Mouse (Mus musculus) embryonic facial prominence, embryonic 14.5 days (tissue): Measurements from ENCODE around the gene Erv3. TPM values are rescaled to one million over a fixed set of nuclear protein-coding genes. Genes with fewer than 3 reads are reported as not detected.
A peak's percentile ranks its signal among the peaks of the same experiment; 100 is the strongest.
"Not testable (repeated sequence)": the region's sequence is repeated elsewhere in the genome, so short reads cannot be mapped to it uniquely, and the experiment has no call there.

ENCODE experiments used
- ATAC-seq: fragments of 200-750 bp; cut with Nextera tagmentation; 2 replicates; pipeline ENCODE4 v1.8.0; 2017; ENCODE audit warnings: low read depth, moderate number of reproducible peaks, moderate TSS enrichment
- DNase-seq: peaks from one replicate; pipeline ENCODE4 v3.0.0-alpha.2; 2015; ENCODE audit warnings: low spot score
- H3K27ac ChIP-seq: fragments of 300-500 bp; sonication (generic); replicated peaks from 2 replicates; pipeline ENCODE4 v1.5.1; 2014; ENCODE audit warnings: low read depth, mild to moderate bottlenecking, low read length, moderate library complexity
- H3K27me3 ChIP-seq: fragments of 300-500 bp; sonication (generic); replicated peaks from 2 replicates; pipeline ENCODE4 v1.6.1; 2014; ENCODE audit warnings: low read length; ENCODE audit not compliant: control insufficient read depth, insufficient read depth
- H3K36me3 ChIP-seq: fragments of 300-500 bp; sonication (generic); 2 replicates; pipeline ENCODE4 v1.6.1; 2014; ENCODE audit warnings: low read length, mixed read lengths; ENCODE audit not compliant: control insufficient read depth, insufficient read depth
- H3K4me1 ChIP-seq: fragments of 300-500 bp; sonication (generic); 2 replicates; pipeline ENCODE4 v1.6.1; 2014; ENCODE audit warnings: antibody characterized with exemption, low read length; ENCODE audit not compliant: control insufficient read depth, insufficient read depth
- H3K4me2 ChIP-seq: fragments of 300-500 bp; sonication (generic); 2 replicates; pipeline ENCODE4 v1.6.1; 2014; ENCODE audit warnings: low read depth, mild to moderate bottlenecking, low read length, moderate library complexity, mixed read lengths
- H3K4me3 ChIP-seq: fragments of 300-500 bp; sonication (generic); 2 replicates; pipeline ENCODE4 v1.5.1; 2014; ENCODE audit warnings: low read depth, mild to moderate bottlenecking, low read length
- H3K9ac ChIP-seq: fragments of 300-500 bp; sonication (generic); 2 replicates; pipeline ENCODE4 v1.6.1; 2014; ENCODE audit warnings: low read depth, mild to moderate bottlenecking, low read length, moderate library complexity, mixed read lengths
- H3K9me3 ChIP-seq: fragments of 300-500 bp; sonication (generic); 2 replicates; pipeline ENCODE4 v1.6.1; 2016; ENCODE audit warnings: low read length; ENCODE audit not compliant: control insufficient read depth
- WGBS: fragments of 180-500 bp; shearing (Covaris S2); extraction: QIAGEN DNeasy Blood & Tissue Kit; methylation state at CpG from one replicate; pipeline ENCODE4 v1.1.7; 2014; 5-methylcytosine and 5-hydroxymethylcytosine counted together
- polyA plus RNA-seq: library from polyadenylated mRNA; unstranded; fragments of >200 nt; fragmentation: Nextera tagmentation; extraction: Ambion mirVana; gene quantifications from 2 replicates; pipeline ENCODE4 v1.2.1, GENCODE M21; 2014

The Erv3 gene
- polyA plus RNA-seq, 1 experiment from 2014 or later = not detected

DNA sequence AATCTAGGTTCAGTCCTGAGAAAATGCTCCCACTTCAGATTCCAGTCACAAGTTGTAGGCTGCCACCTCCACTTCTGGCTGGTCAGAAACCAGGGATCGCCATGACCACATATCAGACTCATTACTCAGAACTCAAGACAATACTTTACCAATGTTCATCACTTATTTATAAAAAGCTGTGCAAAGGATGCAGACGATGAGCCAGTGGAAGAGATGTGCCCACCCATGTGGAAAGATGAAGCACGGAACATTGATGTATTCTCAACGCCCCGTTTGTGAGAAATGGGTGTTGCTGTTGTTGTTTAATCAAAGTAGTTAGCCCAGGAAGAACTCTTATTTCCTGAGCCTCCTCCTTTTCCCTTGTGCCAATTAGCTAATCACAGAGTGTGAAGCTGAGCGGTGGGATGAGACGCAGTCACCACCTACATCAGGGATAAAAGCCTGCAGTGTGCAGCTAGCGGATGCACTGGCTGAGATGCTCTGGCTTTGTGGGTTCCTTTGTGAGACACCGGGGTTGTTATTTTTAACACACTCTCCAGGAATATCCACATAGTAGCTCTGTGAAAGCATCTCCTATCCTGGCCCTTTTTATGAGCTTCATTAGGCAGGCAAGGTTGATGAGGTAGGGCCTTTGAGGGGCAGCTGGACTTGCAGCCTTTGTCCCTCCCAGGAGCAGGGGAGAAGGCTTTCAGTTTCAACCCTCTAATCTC lies 18.8 kb downstream of the Erv3 start:
- H3K4me2 ChIP-seq = no peak overlapping the region
- H3K27ac ChIP-seq = no peak overlapping the region
- ATAC-seq (no peak), DNase-seq (no peak)
- 69% methylated on average over 9 of the region's 9 CpGs for WGBS
- no peaks in the 10 kb centered on the region for H3K36me3 ChIP-seq
- H3K4me1 ChIP-seq = no peaks in the 10 kb centered on the region
- H3K27me3 ChIP-seq = no peaks in the 10 kb centered on the region
- no peak overlapping the region for H3K9ac ChIP-seq
- no peaks in the 10 kb centered on the region for H3K9me3 ChIP-seq
- H3K4me3 ChIP-seq = no peak overlapping the region

DNA sequence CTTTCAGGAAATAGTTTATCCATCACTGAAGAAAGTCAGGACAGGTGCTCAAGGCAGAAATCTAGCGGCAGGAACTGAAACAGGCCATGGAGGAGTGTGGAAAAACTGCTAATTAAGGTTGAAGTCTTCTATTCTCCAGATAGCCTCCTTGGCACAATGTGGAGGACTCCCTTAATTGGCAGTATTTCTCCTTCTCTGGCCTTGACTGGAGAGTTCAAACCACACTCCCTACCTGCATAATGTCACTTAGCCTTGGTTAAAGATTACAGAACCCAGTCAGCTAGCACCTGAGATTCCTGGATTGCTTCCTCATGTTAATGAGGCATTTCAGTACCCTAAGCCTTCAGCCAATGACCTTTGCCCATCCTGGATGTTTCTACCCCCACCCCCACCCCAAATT lies 25.3 kb downstream of the Erv3 start:
- no peaks in the 10 kb centered on the region for H3K4me1 ChIP-seq

DNA sequence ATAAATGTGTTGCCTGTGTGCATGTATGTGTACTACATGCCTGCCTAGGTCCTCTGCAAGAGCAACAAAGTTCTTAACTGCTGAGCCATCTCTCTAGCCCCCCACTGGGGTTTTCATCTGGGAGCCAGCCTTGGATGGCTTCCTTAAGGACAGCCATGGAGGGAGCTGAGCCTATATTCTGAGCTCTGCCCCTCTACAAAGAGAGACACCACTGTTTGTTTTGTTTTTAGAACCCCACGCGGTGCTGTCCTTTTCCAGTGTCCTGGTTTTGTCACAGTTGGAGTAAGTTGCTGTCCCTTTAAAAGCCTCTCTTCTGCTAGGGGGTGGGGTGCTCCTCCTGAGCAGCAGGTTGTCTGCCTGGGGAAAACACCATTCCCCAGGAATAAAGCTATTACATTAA lies 27.7 kb downstream of the Erv3 start:
- 15% methylated on average over 2 of the region's 2 CpGs for WGBS

More for the DNA sequence above, 25.3 kb downstream of the Erv3 start:
- H3K9ac ChIP-seq = no peak overlapping the region
- H3K27me3 ChIP-seq = no peaks in the 10 kb centered on the region
- H3K9me3 ChIP-seq = peaks cover 14% of the 10 kb centered on the region
- no peak for DNase-seq
- no peak overlapping the region for H3K27ac ChIP-seq
- H3K36me3 ChIP-seq = no peaks in the 10 kb centered on the region
- ATAC-seq = no peak
- H3K4me3 ChIP-seq = no peak overlapping the region
- 97% methylated on average over 1 of the region's 1 CpGs for WGBS
- no peak overlapping the region for H3K4me2 ChIP-seq

DNA sequence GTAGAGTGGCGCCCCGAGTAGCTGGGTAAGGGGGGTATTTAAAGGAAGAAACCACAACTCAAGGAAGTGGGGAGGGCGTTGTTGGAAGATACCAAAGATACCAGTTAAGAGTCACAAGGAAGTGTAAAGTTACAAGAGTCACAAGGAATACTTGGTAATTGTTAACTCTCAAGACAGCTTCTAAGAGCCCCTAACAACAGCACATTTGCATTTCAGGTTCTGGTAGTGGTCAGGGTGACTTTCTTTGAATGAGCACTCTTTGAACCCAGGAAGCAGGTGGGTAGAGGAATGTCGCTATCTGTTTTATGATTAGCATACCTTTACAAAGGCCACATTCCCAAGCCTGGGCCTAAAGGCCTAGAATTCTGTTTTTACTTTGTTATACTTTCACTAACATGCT lies 28.6 kb downstream of the Erv3 start:
- 83% methylated on average over 3 of the region's 4 CpGs for WGBS
- H3K4me1 ChIP-seq, H3K9ac ChIP-seq, H3K36me3 ChIP-seq, ATAC-seq, H3K27ac ChIP-seq, H3K4me3 ChIP-seq, H3K4me2 ChIP-seq, H3K27me3 ChIP-seq, DNase-seq: not testable (repeated sequence)
- H3K9me3 ChIP-seq = peaks cover 14% of the 10 kb centered on the region

More for the DNA sequence above, 27.7 kb downstream of the Erv3 start:
- no peak overlapping the region for H3K9ac ChIP-seq
- H3K4me1 ChIP-seq = no peaks in the 10 kb centered on the region
- peaks cover 14% of the 10 kb centered on the region for H3K9me3 ChIP-seq
- DNase-seq (no peak), ATAC-seq (no peak)
- no peaks in the 10 kb centered on the region for H3K27me3 ChIP-seq
- H3K4me2 ChIP-seq = no peak overlapping the region
- H3K36me3 ChIP-seq = no peaks in the 10 kb centered on the region
- no peak overlapping the region for H3K4me3 ChIP-seq
- no peak overlapping the region for H3K27ac ChIP-seq

DNA sequence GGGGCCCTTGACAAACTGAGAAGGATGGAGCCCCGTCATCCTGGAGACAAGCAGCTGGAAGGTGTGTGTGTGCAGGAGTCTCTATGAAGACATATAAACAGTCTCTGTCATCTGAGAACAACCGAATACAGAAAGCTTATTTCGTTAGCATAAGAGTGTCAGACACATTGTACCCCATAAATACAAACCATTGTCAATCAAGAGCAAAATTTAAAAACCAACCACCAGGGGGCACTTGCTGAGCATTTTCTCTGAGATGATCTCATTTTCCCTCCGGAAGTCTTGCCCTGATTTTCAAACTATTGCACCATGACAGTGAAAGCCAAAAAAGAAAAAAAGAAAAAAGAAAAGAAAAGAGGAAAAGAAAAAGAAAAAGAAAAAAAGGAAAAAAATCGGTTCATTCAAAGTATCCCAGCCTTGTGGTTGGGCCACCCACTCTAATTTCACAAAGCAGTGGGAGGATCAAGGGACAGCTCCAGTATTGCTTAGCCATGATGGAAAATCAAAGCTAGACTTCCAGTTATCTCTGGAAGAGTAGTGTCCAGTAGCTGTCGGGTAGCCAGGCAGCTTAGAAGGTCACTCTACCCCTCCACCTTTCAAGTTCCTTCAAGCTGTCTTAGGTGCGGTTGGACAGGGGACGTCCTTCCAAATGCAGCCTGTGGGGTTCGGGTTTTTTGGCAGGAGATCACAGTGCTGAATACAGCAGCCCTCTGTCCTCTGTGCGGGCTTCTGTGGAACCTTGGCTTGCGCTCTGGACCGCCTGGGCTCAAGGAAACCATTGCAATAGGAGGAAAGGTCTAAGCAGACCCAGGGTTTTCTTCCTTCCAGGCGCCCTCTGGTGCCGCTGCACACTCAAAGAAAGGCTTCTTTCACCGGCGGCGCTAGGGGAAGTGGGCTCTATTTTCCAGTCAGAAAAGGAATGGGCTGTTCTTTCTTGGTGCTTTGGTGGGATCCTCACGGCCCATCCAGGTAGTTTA lies 31.3 kb downstream of the Erv3 start:
- H3K36me3 ChIP-seq = no peaks in the 10 kb centered on the region
- 38% methylated on average over 18 of the region's 18 CpGs for WGBS
- DNase-seq (peak; percentile 74), ATAC-seq (peak; percentile 56)
- H3K27me3 ChIP-seq = no peaks in the 10 kb centered on the region
- H3K4me2 ChIP-seq = peak overlapping the region; percentile 40
- no peak overlapping the region for H3K4me3 ChIP-seq
- H3K9me3 ChIP-seq = peaks cover 7% of the 10 kb centered on the region; the same call in 1 of the 2 replicates
- H3K4me1 ChIP-seq = no peaks in the 10 kb centered on the region
- H3K27ac ChIP-seq = 0 out of 2 replicates have a peak overlapping the region, but pooled peaks have one; percentile 15
- no peak overlapping the region for H3K9ac ChIP-seq

DNA sequence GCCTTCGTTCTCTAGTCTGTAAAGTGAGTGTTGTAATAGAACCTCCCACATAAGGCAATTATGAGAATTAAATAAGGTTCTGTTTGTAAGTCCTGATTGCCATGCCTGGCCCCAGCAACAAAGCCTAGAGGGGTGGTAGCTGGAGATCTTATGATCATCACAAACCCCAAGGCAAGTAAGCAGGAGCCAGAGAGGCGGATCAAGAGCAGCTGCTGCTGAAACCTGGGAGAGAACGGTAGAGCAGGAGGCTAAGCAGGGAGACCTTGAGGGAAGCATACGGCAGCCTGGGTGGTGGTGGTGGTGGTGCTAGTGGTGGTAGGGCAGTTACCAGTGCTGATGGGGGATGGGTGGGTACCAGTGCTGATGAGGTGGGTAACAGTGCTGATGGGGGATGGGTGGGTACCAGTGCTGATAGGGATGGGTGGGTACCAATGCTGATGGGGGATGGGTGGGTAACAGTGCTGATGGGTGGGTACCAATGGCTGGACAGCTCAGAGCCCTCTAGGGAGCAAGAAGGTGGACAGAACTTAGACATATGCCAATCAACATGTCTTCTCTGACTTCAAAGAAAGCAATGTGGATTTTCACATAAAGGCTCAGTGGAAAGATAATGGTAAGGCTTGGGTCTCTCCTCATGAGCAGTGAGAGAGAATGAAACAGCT lies 32.4 kb downstream of the Erv3 start:
- 69% methylated on average over 4 of the region's 4 CpGs for WGBS
- Histone ChIP-seq H3K9me3 (no peaks in the 10 kb centered on the region), H3K4me1 (no peaks in the 10 kb centered on the region), H3K36me3 (no peaks in the 10 kb centered on the region), H3K4me2 (no peak overlapping the region), H3K27me3 (no peaks in the 10 kb centered on the region), H3K4me3 (no peak overlapping the region), H3K9ac (no peak overlapping the region), H3K27ac (no peak overlapping the region)
- ATAC-seq (no peak), DNase-seq (no peak)

DNA sequence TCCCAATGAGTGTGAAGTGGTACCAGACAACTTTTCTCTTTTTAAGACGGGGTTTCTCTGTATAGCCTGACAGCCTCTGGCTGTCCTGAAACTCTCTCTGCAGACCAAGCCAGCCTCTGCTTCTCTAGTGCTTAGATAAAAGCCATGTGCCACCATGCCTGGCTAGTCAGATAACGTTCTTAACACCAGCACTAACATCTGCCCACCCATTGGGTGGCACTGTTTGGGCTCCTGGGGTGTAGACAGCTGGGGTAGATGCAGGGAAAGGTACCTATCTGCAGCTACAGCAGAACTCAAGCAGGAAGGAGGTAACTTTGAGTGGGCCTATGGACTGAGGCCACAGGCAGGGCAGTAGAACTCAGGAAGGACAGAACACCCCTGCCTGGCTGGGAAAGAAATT lies 34.0 kb downstream of the Erv3 start:
- no peaks in the 10 kb centered on the region for H3K36me3 ChIP-seq
- H3K9me3 ChIP-seq = no peaks in the 10 kb centered on the region
- DNase-seq = no peak
- no peak overlapping the region for H3K4me2 ChIP-seq
- H3K27ac ChIP-seq = no peak overlapping the region
- no peaks in the 10 kb centered on the region for H3K4me1 ChIP-seq
- H3K9ac ChIP-seq = no peak overlapping the region
- 66% methylated on average over 2 of the region's 2 CpGs for WGBS
- H3K4me3 ChIP-seq = no peak overlapping the region
- ATAC-seq = no peak
- no peaks in the 10 kb centered on the region for H3K27me3 ChIP-seq

DNA sequence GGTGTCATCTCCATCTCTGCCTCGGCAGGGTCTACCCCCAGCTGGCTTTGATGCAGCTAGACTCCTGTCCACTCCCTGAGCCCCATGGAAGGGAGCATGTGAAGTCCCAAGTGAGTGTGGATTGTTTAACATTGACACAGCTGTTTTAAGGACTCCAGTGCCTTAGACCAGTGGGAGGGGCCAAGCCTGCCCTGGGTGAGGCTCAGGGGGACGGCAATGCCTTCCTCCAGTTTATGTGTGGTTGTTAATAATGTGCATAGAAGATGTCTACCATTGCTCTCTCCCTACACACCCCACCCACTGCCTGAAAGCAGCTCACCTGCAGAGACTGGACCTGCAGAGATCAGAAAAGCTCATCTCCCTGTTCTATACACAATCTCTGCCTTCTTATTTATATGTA lies 35.6 kb downstream of the Erv3 start:
- Histone ChIP-seq H3K9me3 (no peaks in the 10 kb centered on the region), H3K27me3 (no peaks in the 10 kb centered on the region), H3K36me3 (no peaks in the 10 kb centered on the region), H3K4me1 (no peaks in the 10 kb centered on the region), H3K9ac (no peak overlapping the region), H3K27ac (no peak overlapping the region), H3K4me3 (no peak overlapping the region), H3K4me2 (no peak overlapping the region)
- ATAC-seq (no peak), DNase-seq (no peak)
- WGBS = 24% methylated on average over 2 of the region's 2 CpGs
